Mouse (Mus musculus) embryonic stem cell, embryonic (primary cell): ENCODE data around the gene Atf1.

Source experiments
- CTCF ChIA-PET, 4 experiments: fragments of 300-600 bp in 2 of 4; fragments of 350-600 bp in 2 of 4; sonication (Branson Sonifier 250); formaldehyde crosslinking; loops; one replicate each; lab custom pipeline; 2022; ENCODE audit warnings: inconsistent platforms in 2 of 4; lab: Charles Lee
- POLR2A ChIA-PET, 4 experiments: fragments of 300-600 bp in 2 of 4; fragments of 350-600 bp in 2 of 4; sonication (Branson Sonifier 250); formaldehyde crosslinking; loops; one replicate each; lab custom pipeline; 2022; ENCODE audit warnings: antibody characterized with exemption in 4 of 4, inconsistent platforms in 1 of 4; lab: Charles Lee

Gene Atf1

GRCm38 (mm10) chr15:100301556-100301955 is 73.9 kb downstream of the Atf1 start:
- CTCF ChIA-PET: interaction anchor here in 2 of 4 experiments (0.6 to 0.7 kb wide), 3 partner anchors 11 to 200 kb away, joined by 3 to 6 read pairs (median 4); no protein-coding TSS in a partner anchor

GRCm38 (mm10) chr15:100303428-100304018 is 75.9 kb downstream of the Atf1 start:
- ChIA-PET POLR2A (interaction anchor here in 3 of 4 experiments (0.7 to 4.1 kb wide), 26 partner anchors 8 to 331 kb away, joined by 3 to 24 read pairs (median 4); partner anchors contain the start of genes Tmprss12 (in 2 of the 3) and Atf1 (in 1 of the 3)), CTCF (interaction anchor here in 1 of 4 experiments (1.0 to 2.8 kb wide), 5 partner anchors 8 to 380 kb away, joined by 3 to 7 read pairs (median 3); no protein-coding TSS in a partner anchor)

More at GRCm38 (mm10) chr15:100301556-100301955, 73.9 kb downstream of the Atf1 start:
- POLR2A ChIA-PET: interaction anchor here in 3 of 4 experiments (0.7 to 4.8 kb wide), 18 partner anchors 10 to 756 kb away, joined by 3 to 43 read pairs (median 8); partner anchors contain the start of genes Tmprss12 (in 2 of the 3) and Atf1 (in 1 of the 3)

GRCm38 (mm10) chr15:100304019-100304991 is 76.7 kb downstream of the Atf1 start, which contains the start of gene Mettl7a1:
Gene Mettl7a1 (plus strand): TSS chr15:100304140.
- CTCF ChIA-PET: interaction anchor here in 2 of 4 experiments (0.5 to 2.8 kb wide), 12 partner anchors 9 to 398 kb away, joined by 3 to 7 read pairs (median 3); partner anchors contain the start of gene Mettl7a3 (in 1 of the 2)
- POLR2A ChIA-PET: interaction anchor here (0.6 to 4.1 kb wide), 40 partner anchors 9 to 383 kb away, joined by 3 to 24 read pairs (median 4); partner anchors contain the start of genes Tmprss12 (in 2 of the 4), Atf1 (in 1 of the 4) and Cela1 (in 1 of the 4)

- POLR2A ChIA-PET: interaction anchor here in 3 of 4 experiments (0.6 to 4.1 kb wide), 12 partner anchors 15 to 913 kb away, joined by 3 to 24 read pairs (median 3); partner anchors contain the start of gene Tmprss12 (in 1 of the 3)
- CTCF ChIA-PET: interaction anchor here in 2 of 4 experiments (0.6 to 2.1 kb wide), 5 partner anchors 32 to 264 kb away, joined by 3 to 8 read pairs (median 3); no protein-coding TSS in a partner anchor
Observed at GRCm38 (mm10) chr15:100306201-100306600, 78.6 kb downstream of the Atf1 start.

- ChIA-PET POLR2A (interaction anchor here in 2 of 4 experiments (0.7 to 1.6 kb wide), 6 partner anchors 13 to 60 kb away, joined by 3 to 6 read pairs (median 4); partner anchors contain the start of gene Tmprss12 (in 1 of the 2)), CTCF (interaction anchor here (0.6 to 1.6 kb wide), 10 partner anchors 10 to 644 kb away, joined by 3 to 28 read pairs (median 6); no protein-coding TSS in a partner anchor)
Observed at GRCm38 (mm10) chr15:100307438-100308096, 79.9 kb downstream of the Atf1 start.
